Mouse (Mus musculus): ENCODE data around the gene Yrdc.

Gene Yrdc

GRCm38 (mm10) chr4:124882151-124882729 lies 31.8 kb downstream of the Yrdc start:
- TF ChIP-seq GATA4 (IDR thresholded peaks at IDR 0.05; ENCODE audit: insufficient replicate concordance, low read length): no peak

- no peak for TF ChIP-seq GATA4 (IDR thresholded peaks at IDR 0.05; ENCODE audit: insufficient replicate concordance, low read length)
These were observed 38.2 kb downstream of the Yrdc start for GRCm38 (mm10) chr4:124888702-124889101.

- TF ChIP-seq GATA4 (IDR thresholded peaks at IDR 0.05; ENCODE audit: insufficient replicate concordance, low read length): no peak
These were observed 39.5 kb downstream of the Yrdc start for GRCm38 (mm10) chr4:124889935-124890334.

- TF ChIP-seq GATA4 (IDR thresholded peaks at IDR 0.05; ENCODE audit: insufficient replicate concordance, low read length): no peak
These were observed 40.4 kb downstream of the Yrdc start for GRCm38 (mm10) chr4:124890831-124891230.

GRCm38 (mm10) chr4:124893769-124894168 lies 43.3 kb downstream of the Yrdc start:
- no peak for TF ChIP-seq GATA4 (IDR thresholded peaks at IDR 0.05; ENCODE audit: insufficient replicate concordance, low read length)

- TF ChIP-seq GATA4 (IDR thresholded peaks at IDR 0.05; ENCODE audit: insufficient replicate concordance, low read length): no peak
These were observed 44.3 kb downstream of the Yrdc start for GRCm38 (mm10) chr4:124894508-124895428.

GRCm38 (mm10) chr4:124898428-124898827 lies 47.9 kb downstream of the Yrdc start:
- no peak for TF ChIP-seq GATA4 (IDR thresholded peaks at IDR 0.05; ENCODE audit: insufficient replicate concordance, low read length)

GRCm38 (mm10) chr4:124899906-124900305 lies 49.4 kb downstream of the Yrdc start:
- TF ChIP-seq GATA4 (IDR thresholded peaks at IDR 0.05; ENCODE audit: insufficient replicate concordance, low read length): no peak

Measured in liver, adult (tissue).